Mouse (Mus musculus) v-Abl transformed pro-B cells (cell line): ENCODE data around the gene Cpeb1.

Source experiments
- in situ Hi-C, 2 experiments: fragments of 400-800 bp; cut with MboI; formaldehyde crosslinking; loops; one replicate each; pipeline ENCODE4 v1.15.1; 2025; ENCODE audit not compliant: unreplicated experiment in 2 of 2

The Cpeb1 gene

GRCm38 (mm10) chr7:81372337-81372920 is 82.8 kb downstream of the Cpeb1 start:
- in situ Hi-C loops = loop anchor here in 1 of 2 experiments (25.0 kb wide), 1 partner anchor 1435 kb away; the partner anchor contains the start of gene Arpin

- in situ Hi-C loops = loop anchor here in 1 of 2 experiments (25.0 kb wide), 1 partner anchor 1435 kb away; the partner anchor contains the start of gene Arpin
Measured at GRCm38 (mm10) chr7:81371811-81372210, 83.5 kb downstream of the Cpeb1 start.

- in situ Hi-C loops = loop anchor here in 1 of 2 experiments (25.0 kb wide), 1 partner anchor 1432 kb away; the partner anchor contains the start of gene Arpin
Measured at GRCm38 (mm10) chr7:81369724-81370123, 85.5 kb downstream of the Cpeb1 start.

- in situ Hi-C loops = loop anchor here in 1 of 2 experiments (25.0 kb wide), 1 partner anchor 1431 kb away; the partner anchor contains the start of gene Arpin
Measured at GRCm38 (mm10) chr7:81367946-81368345, 87.3 kb downstream of the Cpeb1 start.

GRCm38 (mm10) chr7:81356975-81357374 is 98.3 kb downstream of the Cpeb1 start:
- in situ Hi-C loops = loop anchor here in 1 of 2 experiments (25.0 kb wide), 1 partner anchor 1420 kb away; the partner anchor contains the start of gene Arpin

GRCm38 (mm10) chr7:81356360-81356759 is 98.9 kb downstream of the Cpeb1 start:
- in situ Hi-C loops = loop anchor here in 1 of 2 experiments (25.0 kb wide), 1 partner anchor 1419 kb away; the partner anchor contains the start of gene Arpin

- in situ Hi-C loops = loop anchor here in 1 of 2 experiments (25.0 kb wide), 1 partner anchor 1418 kb away; the partner anchor contains the start of gene Arpin
Measured at GRCm38 (mm10) chr7:81355746-81356145, 99.5 kb downstream of the Cpeb1 start.

GRCm38 (mm10) chr7:81351826-81352225 is 103.4 kb downstream of the Cpeb1 start:
- in situ Hi-C loops = loop anchor here in 1 of 2 experiments (25.0 kb wide), 1 partner anchor 1415 kb away; the partner anchor contains the start of gene Arpin

GRCm38 (mm10) chr7:81348206-81348605 is 107.1 kb downstream of the Cpeb1 start:
- in situ Hi-C loops = no loop called here

- in situ Hi-C loops = no loop called here
Measured at GRCm38 (mm10) chr7:81345447-81346170, 109.7 kb downstream of the Cpeb1 start.

GRCm38 (mm10) chr7:81344544-81345446 is 110.5 kb downstream of the Cpeb1 start, which contains the start of gene Rps17:
Rps17 (minus strand) TSS chr7:81345254.
- in situ Hi-C loops = loop anchor here (5.0 kb wide), 2 partner anchors 182 to 487 kb away; no protein-coding TSS in a partner anchor

GRCm38 (mm10) chr7:81343831-81344230 is 111.4 kb downstream of the Cpeb1 start:
- in situ Hi-C loops = loop anchor here (5.0 kb wide), 2 partner anchors 182 to 487 kb away; no protein-coding TSS in a partner anchor

- in situ Hi-C loops = loop anchor here (5.0 kb wide), 2 partner anchors 181 to 486 kb away; no protein-coding TSS in a partner anchor
Measured at GRCm38 (mm10) chr7:81343316-81343715, 111.9 kb downstream of the Cpeb1 start.

- in situ Hi-C loops = loop anchor here (5.0 kb wide), 2 partner anchors 180 to 485 kb away; no protein-coding TSS in a partner anchor
Measured at GRCm38 (mm10) chr7:81342356-81343094, 112.7 kb downstream of the Cpeb1 start.

GRCm38 (mm10) chr7:81341563-81341962 is 113.7 kb downstream of the Cpeb1 start:
- in situ Hi-C loops = loop anchor here (5.0 kb wide), 2 partner anchors 179 to 484 kb away; no protein-coding TSS in a partner anchor

GRCm38 (mm10) chr7:81339783-81340182 is 115.5 kb downstream of the Cpeb1 start:
- in situ Hi-C loops = loop anchor here (5.0 kb wide), 2 partner anchors 177 to 482 kb away; no protein-coding TSS in a partner anchor

- in situ Hi-C loops = no loop called here
Measured at GRCm38 (mm10) chr7:81338522-81338873, 116.8 kb downstream of the Cpeb1 start.

- in situ Hi-C loops = no loop called here
Measured at GRCm38 (mm10) chr7:81337785-81338521, 117.3 kb downstream of the Cpeb1 start.

GRCm38 (mm10) chr7:81336432-81336786 is 118.9 kb downstream of the Cpeb1 start:
- in situ Hi-C loops = no loop called here
